Mouse (Mus musculus) forebrain, embryonic 16.5 days (tissue): ENCODE measurements around the gene Gm44596. TPM values are rescaled to one million over a fixed set of nuclear protein-coding genes. Genes with fewer than 3 reads are reported as not detected.

Experiments used
- ATAC-seq: fragments of 200-750 bp; cut with Nextera tagmentation; 2 replicates; pipeline ENCODE4 v1.8.0; 2017; ENCODE audit warnings: mild to moderate bottlenecking, moderate library complexity
- H3K27ac ChIP-seq: fragments of 300-500 bp; sonication (generic); 2 replicates; pipeline ENCODE4 v1.5.1; 2014; ENCODE audit warnings: low read length, control low read depth
- H3K27me3 ChIP-seq: fragments of 300-500 bp; sonication (generic); replicated peaks from 2 replicates; pipeline ENCODE4 v1.6.1; 2014; ENCODE audit warnings: low read length; ENCODE audit not compliant: control insufficient read depth, insufficient read depth
- H3K36me3 ChIP-seq: fragments of 300-500 bp; sonication (generic); 2 replicates; pipeline ENCODE4 v1.6.1; 2014; ENCODE audit not compliant: control insufficient read depth, insufficient read depth
- H3K4me1 ChIP-seq: fragments of 300-500 bp; sonication (generic); replicated peaks from 2 replicates; pipeline ENCODE4 v1.6.1; 2014; ENCODE audit warnings: low read length; ENCODE audit not compliant: control insufficient read depth, insufficient read depth
- H3K4me2 ChIP-seq: fragments of 300-500 bp; sonication (generic); 2 replicates; pipeline ENCODE4 v1.6.1; 2014; ENCODE audit warnings: mild to moderate bottlenecking, low read length, control low read depth
- H3K4me3 ChIP-seq: fragments of 300-500 bp; sonication (generic); replicated peaks from 2 replicates; pipeline ENCODE4 v1.5.1; 2014; ENCODE audit warnings: mild to moderate bottlenecking, low read length, control low read depth
- H3K9ac ChIP-seq: fragments of 300-500 bp; sonication (generic); replicated peaks from 2 replicates; pipeline ENCODE4 v1.6.1; 2014; ENCODE audit warnings: low read depth, low read length, control low read depth
- H3K9me3 ChIP-seq: fragments of 300-500 bp; sonication (generic); 2 replicates; pipeline ENCODE4 v1.6.1; 2016; ENCODE audit warnings: low read length; ENCODE audit not compliant: control insufficient read depth
- WGBS: fragments of 180-500 bp; shearing (Covaris S2); extraction: QIAGEN DNeasy Blood & Tissue Kit; methylation state at CpG from one replicate; pipeline ENCODE4 v1.1.7; 2014; 5-methylcytosine and 5-hydroxymethylcytosine counted together
- polyA plus RNA-seq: library from polyadenylated mRNA; unstranded; fragments of >200 nt; fragmentation: Nextera tagmentation; extraction: Ambion mirVana; gene quantifications from 2 replicates; pipeline ENCODE4 v1.2.1, GENCODE M21; 2015

Gm44596 gene
- polyA plus RNA-seq, 1 experiment from 2014 or later: not detected

- WGBS: 80% methylated on average over 12 of the region's 12 CpGs
- no peak overlapping the region for H3K4me2 ChIP-seq
- H3K9me3 ChIP-seq: no peaks in the 10 kb centered on the region
- no peak overlapping the region for H3K4me3 ChIP-seq
- no peaks in the 10 kb centered on the region for H3K4me1 ChIP-seq
- ATAC-seq: no peak
- no peaks in the 10 kb centered on the region for H3K36me3 ChIP-seq
- no peaks in the 10 kb centered on the region for H3K27me3 ChIP-seq
- H3K27ac ChIP-seq: no peak overlapping the region
- H3K9ac ChIP-seq: no peak overlapping the region
Observed at GRCm38 (mm10) chr6:128455835-128456605, 80.7 kb downstream of the Gm44596 start.

Other genes with a start within 250 kb of the Gm44596 start
- gene Tspan9, start 231.9 kb upstream of the Gm44596 start, polyA plus RNA-seq: 56.6 and 57.4 TPM in 2 replicates
- gene Tead4, start 74.7 kb upstream of the Gm44596 start, polyA plus RNA-seq: 0.47 and 0.52 TPM in 2 replicates
- 13.2 and 17.3 TPM in 2 replicates for gene Tulp3, start 19.7 kb upstream of the Gm44596 start, polyA plus RNA-seq
- gene Rhno1, start 12.6 kb upstream of the Gm44596 start, polyA plus RNA-seq: 124 and 129 TPM in 2 replicates
- gene Foxm1, start 12.5 kb upstream of the Gm44596 start, polyA plus RNA-seq: 19.9 and 21.8 TPM in 2 replicates
- 0.45 and 0.85 TPM in 2 replicates for gene Tex52, start within 50 bp of the Gm44596 start, polyA plus RNA-seq
- 5.5 and 8.3 TPM in 2 replicates for gene Nrip2, start 23.8 kb downstream of the Gm44596 start, polyA plus RNA-seq
- 37.7 and 43.0 TPM in 2 replicates for gene Itfg2, start 49.4 kb downstream of the Gm44596 start, polyA plus RNA-seq
- gene Fkbp4, start 63.2 kb downstream of the Gm44596 start, polyA plus RNA-seq: 428 TPM in 2 replicates
- gene Pzp, start 151.2 kb downstream of the Gm44596 start, polyA plus RNA-seq: not detected in 2 replicates
- 3.4 and 3.9 TPM in 2 replicates for gene A2ml1, start 206.1 kb downstream of the Gm44596 start, polyA plus RNA-seq
- not detected in 2 replicates for gene Klrb1a, start 248.0 kb downstream of the Gm44596 start, polyA plus RNA-seq